Mouse (Mus musculus) lung, adult 2 months (tissue): Measurements from ENCODE around the gene Hmcn1. TPM values are rescaled to one million over a fixed set of nuclear protein-coding genes. Genes with fewer than 3 reads are reported as not detected.
A peak's percentile ranks its signal among the peaks of the same experiment; 100 is the strongest.

Experiments used
- DNase-seq: peaks from one replicate; pipeline ENCODE4 v3.0.0; 2022
- H3K4me1 ChIP-seq: fragments of 200-500 bp; 2 replicates; pipeline ENCODE4 v1.6.1; 2011; ENCODE audit warnings: low read length; ENCODE audit not compliant: control insufficient read depth, insufficient read depth
- H3K4me3 ChIP-seq: fragments of 200-500 bp; replicated peaks from 2 replicates; pipeline ENCODE3; 2011; ENCODE audit warnings: low read depth, mild to moderate bottlenecking, control low read depth, low read length; ENCODE audit errors: extremely low read depth
- CTCF ChIP-seq: fragments of 200-500 bp; IDR thresholded peaks from 2 replicates; pipeline ENCODE4 v1.5.1; 2011; ENCODE audit warnings: mild to moderate bottlenecking, low read length, control low read depth; ENCODE audit not compliant: insufficient read depth
- POLR2A ChIP-seq: fragments of 200-500 bp; IDR thresholded peaks from 2 replicates; pipeline ENCODE4 v1.6.1; 2011; ENCODE audit warnings: low read depth, mild to moderate bottlenecking, control low read depth, low read length, borderline replicate concordance; ENCODE audit errors: extremely low read depth
- WGBS: fragments of 180-500 bp; shearing (Covaris S2); methylation state at CpG from one replicate; pipeline ENCODE4 v1.1.7; 2018; 5-methylcytosine and 5-hydroxymethylcytosine counted together
- polyA plus RNA-seq: library from polyadenylated mRNA; depleted of rRNA; stranded (reverse); fragments of >200 nt; gene quantifications from 2 replicates; pipeline ENCODE4 v1.2.3, GENCODE M21; 2012

Hmcn1 gene
- polyA plus RNA-seq, 1 experiment: 72.0 TPM

DNA sequence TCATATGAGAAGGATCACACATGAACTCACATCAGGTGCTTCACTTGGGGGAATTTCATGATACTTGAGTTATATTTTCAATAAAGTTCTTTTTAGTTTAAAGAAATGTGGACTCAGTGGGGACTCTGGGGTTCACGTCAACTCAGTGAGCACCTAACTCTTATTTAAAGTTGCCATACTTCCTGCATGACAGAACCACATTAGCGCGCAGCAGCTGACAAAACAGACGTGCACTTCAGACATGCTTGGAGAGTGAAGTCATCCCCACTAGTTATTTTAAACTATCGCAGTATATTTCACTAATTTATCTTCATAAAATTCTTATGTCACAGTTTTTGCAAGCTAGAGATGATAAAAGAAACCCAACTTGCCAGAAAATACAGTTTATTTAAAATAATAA lies 166.1 kb downstream of the Hmcn1 start:
- no peak for TF ChIP-seq POLR2A
- Histone ChIP-seq H3K4me3 (no peak overlapping the region), H3K4me1 (no peaks in the 10 kb centered on the region; the same call in none of the 2 replicates)
- WGBS: 51% methylated on average over 5 of the region's 5 CpGs
- DNase-seq: no peak

DNA sequence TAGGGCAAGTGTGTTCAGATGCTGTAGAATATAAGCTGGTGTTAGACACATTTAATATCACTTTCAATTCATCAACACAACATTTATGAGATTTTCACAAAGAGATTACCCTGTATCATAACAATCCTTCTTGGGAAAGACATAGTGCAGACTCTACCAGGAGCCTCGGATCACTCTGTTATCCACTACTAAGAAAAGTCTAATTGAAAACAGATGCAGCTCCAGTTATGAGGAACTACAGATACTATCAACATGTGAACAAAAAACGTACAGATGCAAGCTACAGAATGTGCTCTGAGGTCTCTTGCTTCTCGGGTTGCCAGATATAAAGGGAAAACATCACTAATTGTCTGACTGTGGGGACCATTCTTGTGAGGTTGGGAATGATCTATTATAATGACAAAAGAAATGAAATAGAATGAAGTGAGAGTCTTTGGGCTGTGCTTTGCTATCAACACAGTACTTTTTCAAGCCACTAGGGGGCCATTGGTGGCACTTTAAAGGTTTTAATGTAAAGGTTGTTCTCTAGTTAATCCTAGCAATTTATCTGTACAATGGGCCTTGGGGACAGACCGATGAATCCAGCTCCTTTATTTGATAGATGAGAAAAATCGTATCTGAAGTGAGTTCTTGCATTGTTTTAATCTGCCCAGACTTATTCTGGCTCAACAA lies 168.8 kb downstream of the Hmcn1 start:
- TF ChIP-seq POLR2A: no peak
- 0 out of 2 replicates have a peak, but pooled peaks have one; percentile 2 for TF ChIP-seq CTCF

DNA sequence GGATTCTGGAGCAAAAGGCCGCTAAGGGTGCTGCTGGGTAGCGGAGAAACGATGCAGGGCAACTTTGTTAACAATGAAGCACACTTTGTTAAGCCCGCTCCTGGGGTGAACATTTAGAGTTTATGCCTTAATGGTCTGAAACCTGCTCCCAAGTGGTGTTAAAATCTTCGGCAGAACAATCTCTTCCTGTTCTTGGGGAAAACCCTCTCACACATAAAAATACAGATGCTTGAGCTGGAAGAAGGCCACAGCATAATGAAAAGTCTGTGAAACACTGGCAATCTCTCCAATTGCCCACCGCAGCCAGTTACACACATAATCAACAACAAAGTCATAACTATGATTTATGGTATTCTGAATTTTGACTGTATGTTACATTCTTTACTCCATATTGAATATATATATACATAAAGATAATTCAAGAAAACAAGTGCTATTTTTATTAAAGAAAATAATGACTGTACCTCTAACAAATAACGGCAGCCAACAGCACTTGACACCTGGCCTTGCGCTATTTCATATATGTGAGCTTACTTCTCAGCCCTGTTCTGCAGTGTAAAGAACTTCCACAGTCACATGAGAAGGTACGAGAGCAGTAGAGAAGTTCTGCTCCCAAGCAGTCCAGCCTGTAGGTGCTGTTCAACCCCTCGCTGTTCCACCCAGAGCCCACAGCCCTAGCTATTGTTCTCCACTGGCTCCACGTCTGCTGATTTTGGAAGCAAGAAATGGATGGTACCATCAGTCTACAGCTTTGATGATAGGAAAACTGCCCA lies 177.0 kb downstream of the Hmcn1 start:
- WGBS: 90% methylated on average over 11 of the region's 11 CpGs
- TF ChIP-seq POLR2A (no peak), CTCF (no peak)
- Histone ChIP-seq H3K4me1 (no peaks in the 10 kb centered on the region), H3K4me3 (no peak overlapping the region)
- no peak for DNase-seq

More for the DNA sequence above, 168.8 kb downstream of the Hmcn1 start:
- 71% methylated on average over 5 of the region's 5 CpGs for WGBS
- Histone ChIP-seq H3K4me3 (no peak overlapping the region), H3K4me1 (no peaks in the 10 kb centered on the region; the same call in 1 of the 2 replicates)
- no peak for DNase-seq

DNA sequence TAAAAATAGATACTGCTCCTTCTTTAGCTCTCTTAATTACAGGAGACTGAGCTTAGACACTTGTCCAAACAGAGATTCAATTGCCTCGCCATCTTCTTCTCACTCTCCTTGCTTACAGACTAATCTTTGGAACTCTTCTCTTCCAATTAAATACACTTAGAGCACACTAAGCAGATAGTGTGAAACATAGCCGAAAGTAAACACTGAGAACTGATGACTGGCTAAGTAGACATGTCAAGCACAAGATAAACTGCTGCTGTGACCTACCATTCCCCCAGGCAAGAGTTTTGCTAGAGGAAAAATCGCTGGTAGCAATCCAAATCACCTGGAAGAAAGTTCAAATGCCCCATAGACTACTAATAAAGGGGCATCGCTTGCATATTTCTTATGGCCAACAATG lies 178.3 kb downstream of the Hmcn1 start:
- DNase-seq: no peak
- WGBS: 59% methylated on average over 4 of the region's 4 CpGs
- H3K4me3 ChIP-seq: no peak overlapping the region

DNA sequence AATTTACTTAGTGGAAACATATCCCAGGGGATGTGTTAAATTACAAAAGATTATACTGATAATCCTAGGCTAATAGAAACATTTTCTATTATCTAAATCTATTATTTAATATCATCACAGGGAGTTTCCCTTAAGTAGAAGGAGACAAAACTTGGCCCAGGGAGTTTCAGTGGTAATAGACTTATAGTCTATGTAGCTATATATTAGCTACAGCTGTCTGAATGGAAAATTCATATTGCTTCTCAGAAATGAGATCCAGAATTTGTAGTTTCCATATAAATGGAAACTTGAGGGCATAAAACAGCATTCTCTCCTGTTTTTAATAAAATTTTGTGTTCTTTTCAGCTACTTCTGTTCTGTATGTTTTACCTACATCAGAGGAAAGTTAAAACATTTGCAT lies 179.9 kb downstream of the Hmcn1 start:
- no peak for TF ChIP-seq CTCF
- TF ChIP-seq POLR2A: no peak
- Histone ChIP-seq H3K4me3 (no peak overlapping the region), H3K4me1 (no peaks in the 10 kb centered on the region)
- DNase-seq: no peak

More for the DNA sequence above, 178.3 kb downstream of the Hmcn1 start:
- no peak for TF ChIP-seq POLR2A
- no peak for TF ChIP-seq CTCF
- H3K4me1 ChIP-seq: no peaks in the 10 kb centered on the region

DNA sequence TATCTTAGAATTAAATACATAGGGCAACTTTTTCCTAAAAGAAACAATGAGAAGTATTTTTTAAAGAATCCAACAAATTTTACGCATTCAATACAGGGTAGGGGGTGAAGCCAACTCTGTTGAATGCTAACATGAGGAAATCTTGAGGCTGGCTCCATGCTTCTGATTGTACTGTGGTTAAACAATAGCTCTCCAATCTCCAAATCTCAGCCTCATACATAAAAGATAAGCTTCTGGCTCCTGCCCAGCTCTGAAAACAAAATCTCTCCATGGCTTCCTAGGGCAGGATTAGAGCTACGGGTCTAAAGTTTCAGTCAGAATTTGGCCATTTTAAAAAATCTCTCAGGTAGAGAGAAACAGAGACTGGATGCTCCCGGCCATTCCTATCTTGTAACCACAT lies 186.4 kb downstream of the Hmcn1 start:
- 52% methylated on average over 3 of the region's 3 CpGs for WGBS
- no peak for DNase-seq
- TF ChIP-seq CTCF: no peak
- no peak for TF ChIP-seq POLR2A
- H3K4me3 ChIP-seq: no peak overlapping the region
- H3K4me1 ChIP-seq: peaks cover 8% of the 10 kb centered on the region

DNA sequence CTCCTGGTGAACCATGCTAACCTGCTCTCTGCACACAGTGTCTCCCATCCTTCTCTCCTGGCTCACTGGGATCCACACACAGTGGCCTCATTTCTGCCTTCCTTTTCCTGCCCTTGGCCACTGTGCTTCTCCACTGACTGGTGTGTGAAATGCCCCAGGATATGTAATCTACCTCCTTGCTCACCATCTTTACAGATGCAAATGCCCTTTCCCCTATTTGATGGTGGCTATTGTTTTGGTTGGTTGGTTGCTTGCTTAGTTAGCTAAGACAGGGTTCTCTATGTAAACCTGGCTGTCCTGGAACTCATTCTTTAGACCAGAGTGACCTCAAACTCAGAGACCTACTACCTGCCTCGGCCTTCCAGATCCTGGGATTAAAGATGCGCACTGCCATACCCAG lies 187.8 kb downstream of the Hmcn1 start:
- peaks cover 8% of the 10 kb centered on the region for H3K4me1 ChIP-seq
- no peak for DNase-seq
- TF ChIP-seq CTCF (no peak), POLR2A (no peak)
- 94% methylated on average over 2 of the region's 2 CpGs for WGBS
- H3K4me3 ChIP-seq: no peak overlapping the region

DNA sequence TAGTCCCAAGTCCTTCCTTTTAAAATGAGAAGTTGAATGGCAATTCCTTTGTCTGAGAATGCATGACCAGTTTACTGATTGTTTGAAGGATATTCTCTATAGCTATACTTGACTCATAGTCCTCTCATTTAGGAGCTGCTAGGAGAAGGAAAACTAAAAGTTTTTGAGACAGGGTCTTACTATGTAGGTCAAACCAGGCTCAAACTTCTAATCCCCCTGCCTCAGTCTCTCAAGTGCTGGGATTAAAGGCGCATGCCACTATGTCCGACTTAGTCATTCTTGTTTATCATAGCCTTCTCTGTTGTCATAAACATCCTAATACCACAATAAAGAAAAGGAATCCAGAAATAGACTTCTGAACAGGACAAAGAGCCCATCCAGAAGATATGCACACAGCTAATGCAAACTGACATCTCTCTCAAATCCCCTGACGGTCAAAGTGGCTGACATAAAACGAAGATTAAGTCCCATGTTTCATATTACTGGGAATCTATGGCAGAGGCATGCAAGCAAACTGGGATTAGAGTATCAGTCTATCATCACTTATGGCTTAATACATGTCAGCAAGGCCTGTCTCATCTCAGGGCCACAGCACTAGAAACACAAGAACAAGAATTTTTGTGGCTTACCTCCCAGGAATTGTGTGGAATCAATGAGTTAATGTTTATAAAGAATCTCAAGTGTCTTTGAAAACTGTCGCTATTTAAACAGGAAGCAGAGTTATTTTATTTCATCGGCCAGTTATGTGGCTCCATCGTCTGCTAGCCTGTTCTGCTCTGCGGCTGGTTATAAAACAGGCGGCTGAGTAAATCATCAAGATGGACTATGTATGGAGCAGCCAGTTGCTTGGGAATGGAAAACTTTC lies 188.8 kb downstream of the Hmcn1 start:
- Histone ChIP-seq H3K4me1 (peaks cover 8% of the 10 kb centered on the region), H3K4me3 (no peak overlapping the region)
- WGBS: 36% methylated on average over 9 of the region's 9 CpGs
- TF ChIP-seq CTCF: no peak
- TF ChIP-seq POLR2A: no peak
- no peak for DNase-seq

DNA sequence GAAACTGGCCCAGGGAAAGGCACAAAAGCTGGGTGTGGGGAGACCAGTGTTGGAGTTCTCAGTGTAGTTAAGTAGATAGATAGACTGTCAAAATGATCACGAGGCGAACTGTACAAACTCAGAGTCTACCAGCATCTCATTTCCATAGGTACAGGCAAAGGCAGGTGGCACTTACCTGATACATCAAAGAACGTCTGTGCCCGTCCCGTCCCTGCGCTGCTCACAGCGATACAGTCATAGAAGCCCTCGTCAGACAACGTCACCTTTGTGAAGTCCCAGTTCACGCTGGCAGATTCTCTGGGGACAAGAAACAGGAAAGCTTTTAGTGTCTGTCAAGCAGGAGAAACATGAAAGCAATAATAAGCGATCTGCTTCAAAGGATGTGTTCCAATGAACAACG lies 190.6 kb downstream of the Hmcn1 start:
- H3K4me3 ChIP-seq: no peak overlapping the region
- H3K4me1 ChIP-seq: peaks cover 8% of the 10 kb centered on the region
- WGBS: 77% methylated on average over 12 of the region's 12 CpGs
- DNase-seq: no peak
- TF ChIP-seq POLR2A: no peak
- no peak for TF ChIP-seq CTCF
